Mouse (Mus musculus): Measurements from ENCODE around the gene Vps26a. TPM values are rescaled to one million over a fixed set of nuclear protein-coding genes. Genes with fewer than 3 reads are reported as not detected.
A peak's percentile ranks its signal among the peaks of the same experiment; 100 is the strongest.

Gene Vps26a
- 10 to 100 TPM; 54.8 to 58.8 TPM for total RNA-seq (2021)
- 3.7 and 4.4 TPM in 2 replicates for polyA plus RNA-seq (2012; rRNA removed)
- long read RNA-seq, transcript Vps26a-202 (9 exons, 2,597 nt): major isoform, 79 of 87 reads
- long read RNA-seq, partial matches to known transcripts: 1 of 87 reads
- long read RNA-seq, other reads (novel, unspliced or antisense): 6 of 87 reads

- DNase-seq: peak; percentile 100
These were observed at the start of gene Vps26a for GRCm38 (mm10) chr10:62486618-62487415. Vps26a (minus strand) TSS chr10:62486805.

- no peak for DNase-seq
These were observed 47.9 kb upstream of the Vps26a start for GRCm38 (mm10) chr10:62534509-62534908.

- DNase-seq: peak; percentile 34
These were observed 46.2 kb upstream of the Vps26a start for GRCm38 (mm10) chr10:62532832-62533231.

GRCm38 (mm10) chr10:62530183-62530582, 43.6 kb upstream of the Vps26a start:
- DNase-seq: peak; percentile 75

GRCm38 (mm10) chr10:62527351-62527750, 40.7 kb upstream of the Vps26a start, which contains the start of gene Srgn:
Srgn (minus strand) TSS chr10:62527451.
- DNase-seq: no peak

GRCm38 (mm10) chr10:62522346-62522950, 35.8 kb upstream of the Vps26a start:
- no peak for DNase-seq

- no peak for DNase-seq
These were observed 35.2 kb upstream of the Vps26a start for GRCm38 (mm10) chr10:62521763-62522162.

DNA sequence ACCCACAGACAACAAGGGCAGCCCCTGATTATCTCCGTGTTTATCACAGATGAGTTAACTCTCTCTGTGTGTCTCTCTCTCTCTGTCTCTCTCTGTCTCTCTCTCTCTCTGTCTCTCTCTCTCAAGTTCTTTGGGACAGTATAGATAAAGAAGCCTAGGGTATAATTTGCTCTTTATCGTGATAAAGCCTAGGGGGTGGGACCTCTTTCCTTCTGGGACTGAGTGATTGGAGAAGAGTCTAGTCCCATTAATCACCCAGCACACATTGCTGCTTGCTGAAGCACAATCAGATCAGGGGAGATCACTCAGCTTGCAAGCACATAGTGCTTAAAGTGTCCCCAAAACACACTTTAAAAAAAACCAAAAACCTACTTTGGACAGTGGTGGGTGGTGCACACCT, 34.3 kb upstream of the Vps26a start:
- DNase-seq: no peak

- DNase-seq: no peak
These were observed 30.9 kb upstream of the Vps26a start for GRCm38 (mm10) chr10:62517511-62517910.

DNA sequence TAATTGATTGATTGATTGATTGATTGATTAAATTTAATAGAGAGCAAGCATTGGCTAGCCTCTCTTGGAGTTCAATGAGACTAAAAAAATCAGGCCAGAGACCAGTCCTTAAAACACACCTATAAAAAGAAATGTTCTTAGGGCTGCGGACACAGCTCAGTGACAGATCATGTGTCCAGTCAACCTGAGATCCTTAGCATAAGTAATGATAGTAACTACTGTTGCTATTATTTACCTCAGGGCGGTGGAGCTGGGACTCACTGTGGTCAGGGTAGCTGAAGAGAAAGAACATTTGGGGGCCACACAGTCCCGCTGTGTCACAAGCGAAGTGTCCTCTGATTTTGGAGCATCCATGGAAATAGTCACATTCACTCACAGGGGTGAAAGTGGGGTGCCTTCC, 26.2 kb upstream of the Vps26a start:
- DNase-seq: no peak

GRCm38 (mm10) chr10:62511528-62511927, 24.9 kb upstream of the Vps26a start:
- no peak for DNase-seq

DNA sequence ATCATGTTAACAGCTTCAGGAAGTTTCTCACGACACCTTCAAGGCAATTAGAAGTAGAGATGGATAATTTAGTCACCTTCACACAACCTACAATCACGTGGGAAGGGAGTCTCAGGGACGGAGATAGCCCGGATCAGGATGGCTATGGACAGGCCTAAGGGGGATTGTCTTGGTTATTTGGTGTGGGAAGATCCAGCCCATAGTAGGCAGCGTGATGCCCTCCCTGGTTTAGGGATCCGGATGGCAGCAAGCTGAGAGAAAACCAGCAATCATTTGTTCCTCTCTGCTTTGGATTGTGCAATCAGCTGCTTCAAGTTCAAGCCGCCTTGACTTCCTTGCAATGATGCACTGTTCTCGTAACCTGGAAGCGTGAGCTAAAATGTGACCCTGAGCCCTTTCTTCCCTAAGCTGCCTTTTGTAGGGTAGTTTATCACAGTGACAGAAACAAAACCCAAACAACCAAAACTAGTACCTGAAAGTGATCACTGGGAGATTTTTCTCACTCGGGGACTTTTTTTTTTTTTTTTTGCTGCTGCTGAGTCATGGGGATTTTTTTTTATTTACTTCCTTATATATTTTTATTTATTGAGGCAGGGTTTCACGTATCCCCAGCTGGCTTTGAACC, 22.5 kb upstream of the Vps26a start:
- no peak for DNase-seq

- peak; percentile 48 for DNase-seq
These were observed 21.9 kb upstream of the Vps26a start for GRCm38 (mm10) chr10:62508459-62508858.

- DNase-seq: peak; percentile 60
These were observed 21.1 kb upstream of the Vps26a start for GRCm38 (mm10) chr10:62507591-62508308.

- no peak for DNase-seq
These were observed 20.5 kb upstream of the Vps26a start for GRCm38 (mm10) chr10:62507071-62507470.

DNA sequence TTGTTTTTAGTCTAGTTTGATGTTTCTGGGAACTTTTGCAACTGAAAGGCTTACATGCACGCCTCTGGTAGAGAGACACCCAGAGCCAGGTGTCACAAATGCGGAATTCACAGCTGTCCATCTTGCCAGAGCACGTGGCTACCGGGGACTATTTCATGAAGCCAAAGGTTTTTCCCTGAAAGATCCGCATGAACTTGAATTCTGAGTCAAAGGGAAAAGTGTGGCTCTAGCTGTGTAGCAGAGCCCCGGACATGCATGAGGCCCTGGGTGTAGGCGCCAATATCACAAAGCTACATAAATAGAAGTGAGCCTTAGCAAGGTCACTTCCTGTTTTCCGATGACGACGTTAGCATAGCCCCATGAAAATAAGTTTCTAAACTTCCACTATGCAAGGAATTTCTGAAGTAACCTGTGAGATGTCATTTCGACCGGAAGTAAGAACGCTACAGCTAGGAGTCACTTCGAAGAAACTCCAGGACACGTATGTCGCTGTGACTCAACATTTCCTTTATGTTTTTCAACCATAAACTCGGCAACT, 19.5 kb upstream of the Vps26a start:
- DNase-seq: no peak

GRCm38 (mm10) chr10:62505224-62505983, 18.8 kb upstream of the Vps26a start:
- DNase-seq: no peak

DNA sequence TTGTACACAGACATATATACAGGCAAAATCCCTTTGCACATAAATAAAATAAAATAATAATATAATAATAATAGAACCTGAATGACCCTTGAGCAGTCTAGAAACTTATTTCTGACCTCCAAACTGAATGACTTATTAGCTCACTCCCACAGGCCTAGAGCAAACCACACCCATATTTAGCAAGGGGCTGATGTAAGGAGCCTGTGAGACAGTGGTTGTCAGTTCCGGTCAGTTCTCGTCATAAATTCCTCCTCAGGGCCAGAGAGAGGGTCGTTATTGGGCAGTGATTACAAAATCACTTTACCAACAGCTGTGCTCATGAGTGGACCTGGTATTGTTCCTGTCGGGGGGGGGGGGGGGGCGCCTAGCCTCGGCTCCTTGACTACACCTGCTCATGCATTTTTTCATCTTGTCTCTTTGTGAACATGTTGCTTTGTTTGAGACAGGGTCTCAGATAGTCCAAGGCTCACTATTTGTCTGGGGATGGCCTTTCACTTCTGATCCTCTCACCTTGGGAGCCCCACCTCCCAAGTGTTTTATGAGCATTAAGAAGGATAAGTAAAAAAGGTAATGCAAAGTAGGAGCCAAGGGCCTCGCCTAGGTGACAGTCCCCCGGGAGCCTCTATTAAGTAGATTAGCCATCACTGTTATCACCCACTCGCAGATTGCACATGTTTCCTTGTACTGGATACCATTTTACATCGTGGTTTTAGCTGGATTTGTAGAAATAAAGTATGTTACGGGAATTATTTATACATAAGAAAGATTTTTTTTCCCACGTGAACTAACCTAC, 17.4 kb upstream of the Vps26a start:
- no peak for DNase-seq

GRCm38 (mm10) chr10:62503353-62503752, 16.7 kb upstream of the Vps26a start:
- no peak for DNase-seq

GRCm38 (mm10) chr10:62501951-62502350, 15.3 kb upstream of the Vps26a start:
- no peak for DNase-seq
